Comparison of ENCODE assay signal across 25 mouse cellular contexts in genomic region chr5:86421323-86422028, GRCm38 (mm10). TPM values are rescaled to one million over a fixed set of nuclear protein-coding genes. Genes with fewer than 3 reads are reported as not detected.
DNase-seq lines count a peak whose midpoint lies in the region; ATAC-seq and TF ChIP-seq lines count a peak whose summit lies in the region.
"Had no signal": no experiment of that assay in that cellular context is flagged by ENCODE, and none has a peak within 500 bp of the region (broad histone marks: within the 10 kb centered on the region; RNA-seq: fewer than 3 reads in every experiment).

No protein-coding gene starts in this region.

- ATAC-seq in forebrain, embryonic 14.5 days, result peak; percentile 52; the same call in 1 of the 2 replicates
- no peak for ATAC-seq in forebrain, embryonic 15.5 days (replicated peaks)
- ATAC-seq in midbrain, postnatal 0 days (ENCODE audit: low FRiP score), result 0 out of 2 replicates have a peak, but pooled peaks have one; percentile 65
- ATAC-seq: intestine, embryonic 15.5 days had no signal

- no peak overlapping the region for H3K9ac ChIP-seq in forebrain, embryonic 14.5 days (ENCODE audit: low read length)
- no peak overlapping the region for H3K9ac ChIP-seq in forebrain, embryonic 15.5 days (replicated peaks)
- no peak overlapping the region for H3K9ac ChIP-seq in midbrain, postnatal 0 days (replicated peaks; ENCODE audit: low read length, poor library complexity, severe bottlenecking)
- H3K9ac ChIP-seq: intestine, embryonic 15.5 days had no signal

- H3K36me3 ChIP-seq in forebrain, embryonic 14.5 days (ENCODE audit: control insufficient read depth, insufficient read depth, low read length), result no peaks in the 10 kb centered on the region
- no peaks in the 10 kb centered on the region for H3K36me3 ChIP-seq in forebrain, embryonic 15.5 days
- no peaks in the 10 kb centered on the region for H3K36me3 ChIP-seq in midbrain, embryonic 10.5 days
- H3K36me3 ChIP-seq in midbrain, postnatal 0 days (ENCODE audit: insufficient read depth, low read length), result no peaks in the 10 kb centered on the region
- H3K36me3 ChIP-seq: intestine, embryonic 15.5 days; limb, embryonic 10.5 days had no signal

- no peaks in the 10 kb centered on the region; the same call in 1 of the 2 replicates for H3K4me1 ChIP-seq in forebrain, embryonic 14.5 days (ENCODE audit: control insufficient read depth, insufficient read depth, low read length)
- no peaks in the 10 kb centered on the region for H3K4me1 ChIP-seq in forebrain, embryonic 15.5 days
- peaks cover 14% of the 10 kb centered on the region for H3K4me1 ChIP-seq in midbrain, embryonic 10.5 days
- H3K4me1 ChIP-seq in midbrain, postnatal 0 days (ENCODE audit: insufficient read depth, low read length), result no peaks in the 10 kb centered on the region
- H3K4me1 ChIP-seq: intestine, embryonic 15.5 days; megakaryocyte, embryonic 14.5 days had no signal

- H3K27ac ChIP-seq in forebrain, embryonic 14.5 days (ENCODE audit: low read depth, low read length), result no peak overlapping the region
- no peak overlapping the region for H3K27ac ChIP-seq in forebrain, embryonic 15.5 days (replicated peaks)
- H3K27ac ChIP-seq in midbrain, embryonic 10.5 days (replicated peaks), result peak overlapping the region; percentile 49; the same call in 1 of the 2 replicates
- no peak overlapping the region for H3K27ac ChIP-seq in midbrain, postnatal 0 days (ENCODE audit: low read depth, low read length)
- H3K27ac ChIP-seq: intestine, embryonic 15.5 days; limb, embryonic 10.5 days had no signal

- TF ChIP-seq CTCF in midbrain, postnatal 0 days (IDR thresholded peaks at IDR 0.05), result no peak

- H3K4me2 ChIP-seq in forebrain, embryonic 14.5 days (ENCODE audit: low read length), result no peak overlapping the region
- no peak overlapping the region for H3K4me2 ChIP-seq in forebrain, embryonic 15.5 days (replicated peaks)
- H3K4me2 ChIP-seq in midbrain, postnatal 0 days (ENCODE audit: low read depth, low read length, poor library complexity, severe bottlenecking), result no peak overlapping the region
- H3K4me2 ChIP-seq: intestine, embryonic 15.5 days had no signal

- no peak overlapping the region for H3K4me3 ChIP-seq in forebrain, embryonic 14.5 days (ENCODE audit: low read depth, low read length)
- no peak overlapping the region for H3K4me3 ChIP-seq in forebrain, embryonic 15.5 days
- H3K4me3 ChIP-seq in midbrain, embryonic 10.5 days, result no peak overlapping the region
- H3K4me3 ChIP-seq in midbrain, postnatal 0 days (ENCODE audit: low read depth, low read length), result no peak overlapping the region
- H3K4me3 ChIP-seq: intestine, embryonic 15.5 days; limb, embryonic 10.5 days; megakaryocyte, embryonic 14.5 days; myocyte had no signal

- no peaks in the 10 kb centered on the region for H3K27me3 ChIP-seq in forebrain, embryonic 14.5 days (replicated peaks; ENCODE audit: control insufficient read depth, insufficient read depth, low read length)
- no peaks in the 10 kb centered on the region for H3K27me3 ChIP-seq in forebrain, embryonic 15.5 days
- H3K27me3 ChIP-seq in midbrain, embryonic 10.5 days (ENCODE audit: low read depth, poor library complexity, severe bottlenecking), result no peaks in the 10 kb centered on the region
- H3K27me3 ChIP-seq in midbrain, postnatal 0 days (ENCODE audit: insufficient read depth, low read length), result no peaks in the 10 kb centered on the region
- H3K27me3 ChIP-seq: intestine, embryonic 15.5 days; megakaryocyte, embryonic 14.5 days had no signal

- WGBS in forebrain, embryonic 14.5 days, result 42% methylated on average over 3 of the region's 3 CpGs
- 37% methylated on average over 3 of the region's 3 CpGs for WGBS in forebrain, embryonic 15.5 days
- WGBS in midbrain, embryonic 10.5 days, result 42% methylated on average over 3 of the region's 3 CpGs
- WGBS in midbrain, postnatal 0 days, result 23% methylated on average over 3 of the region's 3 CpGs

- no peaks in the 10 kb centered on the region for H3K9me3 ChIP-seq in forebrain, embryonic 14.5 days (replicated peaks; ENCODE audit: control insufficient read depth, low read length)
- no peaks in the 10 kb centered on the region for H3K9me3 ChIP-seq in forebrain, embryonic 15.5 days
- no peaks in the 10 kb centered on the region for H3K9me3 ChIP-seq in midbrain, embryonic 10.5 days (replicated peaks)
- no peaks in the 10 kb centered on the region for H3K9me3 ChIP-seq in midbrain, postnatal 0 days (ENCODE audit: low read length)
- H3K9me3 ChIP-seq: intestine, embryonic 15.5 days; limb, embryonic 10.5 days; megakaryocyte, embryonic 14.5 days had no signal

- peak; percentile 37 for DNase-seq in forebrain, embryonic 14.5 days (ENCODE audit: low spot score)
- peak; percentile 14 for DNase-seq in embryo, embryonic 11 days
- DNase-seq in midbrain, embryonic 10.5 days (ENCODE audit: low spot score), result peak; percentile 17
- no peak for DNase-seq in midbrain, postnatal 0 days (ENCODE audit: low spot score)
- DNase-seq in urinary bladder, postnatal 4 days (ENCODE audit: low spot score in 2 of 2), result no peak
- DNase-seq in right cerebral cortex, postnatal 25 days, result no peak
- DNase-seq: adrenal gland, adult 2 months; cerebellum, adult 9-11 months; gastrocnemius, postnatal 25 days; kidney, adult 9 months; kidney, postnatal 36 days; layer of hippocampus, adult 9-11 months; lung, adult 2 months; thymus, adult 2 months had no signal

RNA-seq across cellular contexts. Expression of gene Tmprss11a, which starts 47.3 kb away (rescaled TPM):
- polyA plus RNA-seq in forebrain, embryonic 14.5 days (2014; fragmentation: Nextera tagmentation; extraction: Ambion mirVana), result 0.06 TPM in 1 of 2 replicates, not detected in the other
- polyA plus RNA-seq in forebrain, embryonic 15.5 days (2015; fragmentation: Nextera tagmentation; extraction: Ambion mirVana), result not detected in 2 replicates
- polyA plus RNA-seq in midbrain, embryonic 10.5 days (2016; fragmentation: Nextera tagmentation; extraction: Ambion mirVana), result not detected in 2 replicates
- not detected in 2 replicates for total RNA-seq in midbrain, postnatal 0 days (2014; rRNA removed)
- polyA plus RNA-seq in midbrain, postnatal 0 days (2015; fragmentation: Nextera tagmentation; extraction: Ambion mirVana), result not detected in 2 replicates
- total RNA-seq: adrenal gland, adult 2 months; gastrocnemius, postnatal 25 days; hematopoietic stem cell, adult 5-6 weeks; liver, adult 2 months had no signal
- polyA plus RNA-seq: adrenal gland, adult 2 months; C2C12; heart, embryonic 16.5 days; intestine, embryonic 15.5 days; limb, embryonic 10.5 days; liver, adult 2 months; myocyte; neural tube, embryonic 14.5 days; thymus, adult 2 months had no signal

RNA-seq across cellular contexts. Expression of gene Tmprss11d, which starts 48.3 kb away (rescaled TPM):
- polyA plus RNA-seq in forebrain, embryonic 14.5 days (2014; fragmentation: Nextera tagmentation; extraction: Ambion mirVana), result not detected in 2 replicates
- polyA plus RNA-seq in forebrain, embryonic 15.5 days (2015; fragmentation: Nextera tagmentation; extraction: Ambion mirVana), result not detected in 2 replicates
- polyA plus RNA-seq in midbrain, embryonic 10.5 days (2016; fragmentation: Nextera tagmentation; extraction: Ambion mirVana), result 0.09 TPM in 1 of 2 replicates, not detected in the other
- 0.22 TPM in 1 of 2 replicates, not detected in the other for total RNA-seq in midbrain, postnatal 0 days (2014; rRNA removed)
- not detected in 2 replicates for polyA plus RNA-seq in midbrain, postnatal 0 days (2015; fragmentation: Nextera tagmentation; extraction: Ambion mirVana)
- total RNA-seq: adrenal gland, adult 2 months; gastrocnemius, postnatal 25 days; hematopoietic stem cell, adult 5-6 weeks; left cerebral cortex, adult 8-10 months; liver, adult 2 months had no signal
- polyA plus RNA-seq: adrenal gland, adult 2 months; C2C12; intestine, embryonic 15.5 days; limb, embryonic 10.5 days; liver, adult 2 months; myocyte; neural tube, embryonic 14.5 days had no signal

Comparison
In these comparisons a context has a peak if more than half of its experiments do, and no peak if none do; other contexts are left out.
1. DNase-seq: peak in forebrain, embryonic 14.5 days (single experiment), embryo, embryonic 11 days (single experiment) and midbrain, embryonic 10.5 days (single experiment); none in midbrain, postnatal 0 days (single experiment), urinary bladder, postnatal 4 days (0 of 2) and right cerebral cortex, postnatal 25 days (single experiment).